Mouse (Mus musculus) frontal cortex, postnatal 25 days (tissue): ENCODE measurements around the gene Tlr3.
A peak's percentile ranks its signal among the peaks of the same experiment; 100 is the strongest.

ENCODE experiments used
- DNase-seq, 2 experiments: peaks; one replicate each; pipeline ENCODE4 v3.0.0; 2022; ENCODE audit warnings: low spot score in 2 of 2

Gene Tlr3

DNA sequence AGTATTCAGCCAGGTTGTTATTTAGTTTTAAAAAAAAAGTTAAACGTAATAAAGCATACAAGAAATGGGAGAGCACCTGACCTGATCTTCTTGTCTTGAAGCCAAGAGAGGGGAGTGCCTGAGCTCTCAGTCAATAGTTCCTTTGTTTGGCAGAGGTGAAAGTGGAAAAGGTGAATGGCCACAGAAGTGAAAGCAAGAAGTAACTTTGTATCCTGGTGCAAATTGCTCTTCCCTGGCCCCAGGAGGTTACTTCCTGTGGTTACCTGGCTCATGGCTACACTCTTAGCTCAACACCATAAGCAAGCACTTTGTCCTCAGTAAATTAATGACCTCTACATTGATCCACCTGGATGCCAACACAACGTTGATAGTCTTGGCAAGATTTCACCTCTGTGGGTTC is at the start of gene Tlr3:
TSS of gene Tlr3 (minus strand) at position 199 of the 400 bp plus-strand sequence.
- no peak for DNase-seq

DNA sequence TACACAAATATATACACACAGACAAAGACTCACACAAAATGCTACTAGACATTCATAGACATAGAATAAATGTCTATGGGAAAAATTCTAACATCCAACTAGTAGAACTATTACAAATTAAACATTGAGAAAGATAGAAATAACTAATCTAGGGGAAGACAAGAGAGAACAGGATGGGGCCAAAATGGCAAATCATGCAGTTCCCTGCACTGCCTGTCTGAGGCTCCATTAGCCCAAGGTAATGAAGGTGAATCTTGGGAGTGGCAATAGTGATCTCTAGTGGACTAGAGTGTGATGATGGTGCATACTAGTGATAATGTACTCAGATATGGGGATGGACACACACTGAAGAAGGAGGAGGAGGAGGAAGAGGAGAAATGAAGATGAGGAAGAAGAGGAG is 47.0 kb upstream of the Tlr3 start:
- no peak for DNase-seq

DNA sequence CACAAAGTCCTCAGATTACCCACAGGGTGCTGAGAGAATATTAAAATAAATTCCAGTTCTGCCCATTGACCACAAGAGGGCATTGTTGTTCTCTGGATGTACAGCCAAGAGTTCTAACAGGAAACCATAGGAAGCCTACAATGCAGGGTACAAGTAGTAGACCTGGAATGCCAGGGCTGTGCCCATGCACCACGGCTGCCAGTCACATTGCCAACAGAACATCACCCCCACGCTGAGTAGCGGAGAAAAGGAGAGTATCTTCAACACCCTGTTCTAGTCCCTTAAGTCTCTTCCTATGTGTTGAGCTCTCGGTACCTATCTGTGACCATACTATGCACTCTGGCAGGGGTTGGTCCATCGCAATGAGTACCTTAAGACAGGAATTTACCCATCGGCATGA is 43.5 kb upstream of the Tlr3 start:
- peak; percentile 38 to 44 for DNase-seq

DNA sequence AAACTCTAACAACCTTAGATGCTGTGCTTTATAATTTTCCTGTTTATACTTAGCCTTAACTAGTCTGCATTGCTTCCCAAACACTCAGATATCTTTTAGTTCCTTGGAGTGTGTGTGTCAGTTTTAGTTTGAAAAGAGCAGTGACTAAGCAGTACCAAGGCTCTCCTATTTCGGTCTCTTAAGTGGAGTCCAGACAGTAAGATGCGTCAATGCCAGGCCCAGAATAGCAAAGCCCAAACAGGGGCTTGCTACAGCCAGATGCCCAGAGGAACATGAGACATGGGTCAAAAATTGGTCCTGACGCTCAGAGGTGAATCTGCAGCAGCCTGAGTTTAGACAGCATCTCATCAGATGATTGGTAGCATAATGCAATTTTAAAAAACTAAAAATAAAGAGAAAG is 41.2 kb upstream of the Tlr3 start:
- DNase-seq = no peak

DNA sequence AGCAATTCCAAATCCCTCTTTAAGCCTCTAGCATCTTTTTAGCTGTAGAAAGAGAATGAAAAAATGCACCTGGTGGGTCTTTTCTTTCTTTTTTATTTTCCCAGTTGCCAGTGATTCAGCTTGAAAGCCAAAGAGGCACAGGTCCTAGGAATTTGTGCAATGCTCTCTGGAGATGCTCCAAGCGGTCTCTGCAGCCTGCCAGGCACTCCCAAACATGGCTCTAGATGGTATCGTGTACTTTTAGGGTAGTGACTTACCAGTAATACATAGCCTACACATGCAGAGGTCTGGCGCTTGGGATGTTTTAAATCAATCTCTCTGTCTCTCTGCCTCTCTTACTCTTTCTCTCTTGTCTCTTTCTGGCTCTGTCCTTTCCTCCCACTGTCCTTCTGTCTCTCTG is 38.0 kb upstream of the Tlr3 start:
- DNase-seq = no peak

DNA sequence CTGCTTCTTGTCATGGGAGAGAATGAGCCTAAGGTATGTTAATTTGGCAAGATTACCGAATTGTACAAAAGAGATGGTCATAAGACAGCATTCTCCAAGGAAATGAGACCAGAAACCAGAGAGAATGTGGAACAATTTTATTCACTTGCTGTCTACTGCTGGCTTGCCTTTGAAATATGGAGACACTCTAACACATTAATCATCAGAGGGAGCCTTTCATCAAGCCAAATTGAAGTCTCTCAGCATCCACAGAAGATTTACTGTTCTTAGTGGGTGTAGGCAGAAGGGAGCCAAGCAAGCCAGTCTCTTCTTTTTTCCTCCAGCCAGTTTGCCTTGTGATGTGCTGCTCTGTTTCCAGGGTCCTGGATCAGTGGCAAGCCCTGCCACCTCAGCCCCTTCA is 37.4 kb upstream of the Tlr3 start:
- no peak for DNase-seq

DNA sequence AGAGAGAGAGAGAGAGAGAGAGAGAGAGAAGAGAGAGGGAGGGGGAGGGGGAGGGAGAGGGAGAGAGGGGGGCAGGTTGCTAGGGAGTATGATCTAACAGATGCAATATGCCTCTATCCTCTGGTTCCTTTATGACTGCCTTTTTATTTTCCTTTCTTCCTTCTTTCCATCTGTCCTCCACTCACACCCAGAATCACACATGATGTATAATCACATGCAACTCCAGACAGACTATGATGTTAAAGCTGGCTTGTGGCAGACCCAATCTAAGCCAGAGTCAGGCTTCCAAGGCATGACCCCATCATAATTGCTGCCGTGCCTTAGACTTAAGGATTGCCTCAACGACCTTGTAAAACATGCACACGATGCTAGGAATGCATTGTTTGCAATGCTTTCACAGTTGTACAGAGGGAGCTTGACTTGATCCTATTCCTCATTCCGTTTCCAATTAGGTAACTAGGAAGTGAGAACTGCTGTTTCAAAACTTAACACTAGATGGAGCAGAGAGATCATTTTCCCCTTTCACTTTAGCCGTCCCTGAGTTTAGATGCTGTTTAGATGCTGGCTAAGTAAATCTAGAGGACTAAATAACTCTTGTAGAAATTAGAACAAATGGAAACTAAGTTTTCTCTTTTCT is 28.1 kb upstream of the Tlr3 start:
- DNase-seq = no peak

DNA sequence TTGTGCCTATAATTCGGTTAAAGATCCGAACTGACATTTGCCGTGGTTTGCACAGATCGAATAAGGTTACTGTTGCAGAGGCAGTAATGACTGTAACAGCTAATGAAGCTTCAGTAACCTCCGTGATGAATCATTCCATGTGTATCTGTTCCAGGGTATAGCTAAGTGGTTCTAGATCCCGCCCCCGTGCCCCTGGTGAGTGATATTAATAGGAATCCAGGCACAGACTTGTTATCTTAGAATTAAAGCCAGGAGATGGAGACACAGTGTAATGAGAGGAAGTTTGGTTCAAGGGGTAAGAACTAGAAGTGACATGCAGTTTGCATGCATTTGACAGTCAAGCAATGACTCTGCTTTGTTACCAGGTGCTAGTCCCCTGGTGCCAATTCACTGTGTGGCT is 9.3 kb upstream of the Tlr3 start:
- DNase-seq = no peak

DNA sequence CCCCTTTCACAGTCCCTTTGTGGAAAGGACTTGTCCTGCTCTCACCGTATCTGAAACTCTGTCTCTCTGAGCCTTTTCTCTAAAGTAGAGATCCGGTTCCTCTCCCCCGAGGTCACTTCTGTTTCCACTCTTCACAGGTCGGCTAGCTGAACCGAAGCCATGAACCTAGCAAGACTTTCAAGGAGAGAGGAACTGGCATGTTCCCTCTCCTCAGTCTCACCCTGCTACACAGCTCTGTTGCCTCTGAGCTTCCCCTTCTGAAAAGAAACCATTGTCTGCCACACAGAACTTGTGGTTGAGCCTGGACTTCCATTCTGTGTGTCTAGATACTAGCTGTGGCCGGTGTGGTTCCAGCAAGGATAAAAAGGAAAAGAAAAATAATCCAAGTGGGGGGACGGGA is 4.1 kb upstream of the Tlr3 start:
- DNase-seq = no peak

DNA sequence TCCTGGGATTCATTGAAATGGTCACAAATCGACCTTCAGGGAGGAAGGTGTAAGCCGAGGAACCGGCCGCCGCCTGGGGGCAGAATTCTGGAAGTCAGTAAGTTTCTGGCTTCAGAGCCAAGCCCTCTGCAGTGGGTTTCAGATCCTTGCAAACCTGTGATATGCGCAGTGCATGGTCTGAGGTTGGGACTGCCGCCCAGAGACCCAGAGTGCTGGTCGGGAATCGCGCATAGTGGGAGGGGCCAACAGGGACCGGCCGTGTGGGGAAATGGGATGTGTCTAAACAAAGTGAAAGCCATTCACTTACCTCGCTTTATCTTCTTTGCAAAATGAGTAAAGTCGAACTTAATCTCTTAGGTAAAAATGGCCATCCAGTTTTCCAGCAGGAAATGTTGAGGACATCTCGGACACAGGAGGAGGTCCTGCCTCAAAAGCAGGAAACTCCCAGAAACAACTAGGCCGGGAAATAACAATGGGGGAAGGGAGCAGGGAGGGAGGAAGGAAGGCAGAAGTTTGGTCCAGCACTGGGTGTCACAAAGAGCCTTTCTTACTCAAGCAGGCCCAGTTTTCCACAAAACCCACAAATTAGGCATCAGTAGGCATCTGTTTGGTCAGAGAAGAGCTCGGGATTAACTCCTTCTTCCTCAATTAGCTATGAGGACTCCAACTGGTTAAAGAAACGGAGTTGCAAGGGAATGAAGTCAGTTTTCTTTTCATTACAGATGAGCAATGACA is 567 bp downstream of the Tlr3 start:
- DNase-seq = peak in 1 of 2 experiments; percentile 24

DNA sequence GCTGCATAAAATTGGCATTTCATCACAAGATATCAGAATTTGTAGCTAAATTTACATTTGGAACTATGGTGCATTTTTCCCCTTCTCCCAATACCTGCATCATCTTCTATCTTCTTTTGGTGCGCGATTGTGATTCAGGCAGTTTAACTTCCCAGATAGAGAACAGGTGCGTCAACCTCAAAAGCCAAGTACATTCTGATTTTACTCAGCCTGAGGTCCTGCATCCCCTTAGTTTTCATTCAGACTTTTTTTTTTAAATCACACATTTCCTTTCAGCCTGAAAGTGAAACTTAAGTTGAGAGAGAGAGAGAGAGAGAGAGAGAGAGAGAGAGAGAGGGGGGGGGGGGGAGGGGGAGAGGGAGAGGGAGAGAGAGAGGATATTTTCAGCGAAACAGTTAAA is 1.2 kb downstream of the Tlr3 start:
- DNase-seq = no peak

DNA sequence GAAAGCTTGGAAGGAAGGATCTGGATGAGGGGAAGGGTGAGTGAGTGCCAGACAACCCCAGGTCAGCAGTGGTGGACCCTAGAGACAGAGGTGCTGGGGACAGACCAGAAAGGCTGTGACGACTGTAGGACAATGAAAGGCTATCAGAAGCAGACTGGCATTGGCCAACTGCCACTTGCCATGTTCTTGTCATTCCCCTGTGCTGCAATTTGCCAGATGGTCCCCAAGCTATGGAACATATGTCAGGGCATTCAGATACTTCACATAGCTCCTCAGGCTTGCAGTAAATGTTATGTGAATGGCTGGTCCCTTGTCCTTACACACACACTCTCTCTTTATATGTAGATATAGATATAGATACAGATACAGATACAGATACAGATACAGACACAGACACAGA is 27.6 kb downstream of the Tlr3 start:
- no peak for DNase-seq

DNA sequence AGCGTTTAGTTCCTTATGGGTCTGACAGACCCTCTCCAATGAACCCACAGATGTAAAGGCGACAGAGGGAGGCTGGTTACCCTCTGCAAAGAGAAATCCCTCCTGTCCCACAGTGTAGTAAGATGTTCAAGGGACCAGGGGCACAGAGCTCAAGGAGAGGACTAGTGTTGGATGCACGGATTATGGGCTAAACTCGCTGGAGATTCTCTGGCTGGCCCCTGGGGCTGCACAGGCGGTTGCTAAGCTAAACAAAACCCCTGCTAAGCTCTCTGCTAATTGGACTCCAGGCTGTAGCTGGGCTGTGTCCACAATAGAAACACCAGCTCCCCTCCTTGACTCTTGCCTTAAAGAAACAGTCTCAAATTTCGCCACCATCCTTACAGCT is 28.9 kb downstream of the Tlr3 start, which contains the start of gene Fam149a:
TSS of gene Fam149a (minus strand) at position 329 of the 385 bp plus-strand sequence.
- DNase-seq = no peak

DNA sequence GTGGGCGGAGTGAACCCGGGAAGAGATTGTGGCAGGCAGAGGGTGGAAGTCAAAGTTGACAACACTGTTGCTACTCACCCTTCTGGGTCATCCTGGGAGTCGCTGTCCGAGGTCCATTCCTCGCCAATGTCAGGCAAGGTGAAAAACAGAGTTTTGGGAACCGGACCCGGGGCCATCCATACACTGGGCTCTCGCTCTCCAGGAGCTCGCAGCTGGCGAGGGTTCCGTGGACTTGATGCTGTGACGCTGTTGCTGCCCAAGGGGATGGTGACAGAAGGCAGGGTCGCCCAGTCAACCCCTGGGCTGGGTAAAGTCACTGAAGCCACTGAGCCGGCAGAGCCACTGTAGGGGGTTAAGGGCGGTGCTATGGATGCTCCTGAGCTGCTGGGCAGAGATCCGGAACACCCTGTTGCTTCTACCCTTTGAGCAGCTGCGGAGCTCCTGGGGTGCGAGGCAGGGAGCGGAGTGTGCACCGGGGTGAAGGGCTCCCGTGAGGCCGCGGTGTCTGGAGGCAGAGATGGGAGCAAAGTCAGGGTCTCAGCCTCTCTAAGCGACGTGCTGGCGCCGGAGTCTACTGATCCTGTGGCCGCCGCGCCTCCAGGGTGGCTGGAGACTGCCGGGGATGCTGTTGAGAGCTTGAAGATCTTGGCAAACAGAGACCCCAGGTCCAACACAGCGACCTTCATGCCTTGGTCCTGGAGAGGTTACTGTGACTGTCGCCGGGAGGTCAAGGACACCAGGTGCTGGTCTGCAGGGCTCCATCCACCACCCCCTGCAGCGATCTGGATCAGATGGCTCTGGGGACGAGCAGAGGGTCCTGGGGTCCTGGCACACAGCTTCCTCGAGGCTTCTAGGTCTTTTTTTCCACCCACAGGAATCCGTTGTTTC is 29.6 kb downstream of the Tlr3 start:
- no peak for DNase-seq

DNA sequence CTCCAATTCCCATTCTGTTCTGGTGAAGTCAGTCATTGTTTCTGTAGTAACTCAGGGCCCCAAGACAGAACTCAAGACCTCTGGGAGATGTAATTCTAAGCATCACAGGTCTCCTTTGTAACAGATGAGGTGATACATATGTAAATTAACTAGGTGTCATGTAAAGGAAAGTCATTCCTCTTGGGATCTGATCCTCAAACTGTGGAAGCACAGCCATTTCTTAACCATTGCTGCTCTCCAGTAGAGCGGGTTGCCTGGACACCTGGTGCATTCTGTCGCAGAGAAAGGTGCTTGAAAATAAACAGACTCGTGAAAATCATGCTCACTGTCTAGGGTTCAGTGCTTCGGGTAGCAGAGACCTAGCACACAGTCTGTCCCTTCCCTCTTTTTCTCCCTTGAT is 30.3 kb downstream of the Tlr3 start:
- DNase-seq = no peak

DNA sequence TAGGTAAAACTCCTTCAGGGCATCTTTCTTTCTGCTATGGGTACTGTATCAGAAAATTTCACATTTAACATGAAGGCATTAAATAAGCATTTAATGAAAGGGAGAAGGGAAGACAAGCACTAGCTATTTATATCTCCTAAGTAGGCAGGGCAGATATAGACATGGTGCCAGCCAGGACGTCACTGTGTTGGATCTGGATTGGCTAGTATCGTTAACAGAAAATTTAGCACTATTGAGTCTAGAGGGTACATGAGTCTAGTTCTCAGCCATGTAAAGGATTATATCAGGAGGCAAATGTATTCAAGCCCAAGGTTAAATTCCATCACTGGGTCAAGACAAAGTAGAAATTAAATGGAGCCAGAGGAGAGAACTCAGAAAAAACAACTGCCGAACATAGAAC is 36.8 kb downstream of the Tlr3 start:
- no peak for DNase-seq

DNA sequence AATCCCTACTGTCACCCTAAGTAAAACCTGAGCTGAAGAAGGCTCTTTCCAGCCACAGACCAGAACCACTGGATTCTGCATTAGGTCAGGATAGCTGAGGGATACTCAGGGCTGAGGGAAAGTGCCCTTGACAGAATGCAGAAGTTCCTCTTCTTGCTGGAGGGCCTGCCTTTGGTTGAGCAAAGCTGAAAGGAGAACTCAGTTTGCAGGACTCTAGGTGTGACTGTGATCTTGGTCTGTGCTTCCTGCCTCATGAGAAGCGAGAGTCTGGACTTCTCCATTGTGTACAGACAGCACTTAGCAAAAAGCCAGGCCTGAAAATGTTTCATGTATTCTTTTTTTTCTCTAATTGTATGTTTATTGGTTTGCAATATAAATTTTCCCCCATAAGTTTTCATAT is 43.7 kb downstream of the Tlr3 start:
- DNase-seq = no peak

DNA sequence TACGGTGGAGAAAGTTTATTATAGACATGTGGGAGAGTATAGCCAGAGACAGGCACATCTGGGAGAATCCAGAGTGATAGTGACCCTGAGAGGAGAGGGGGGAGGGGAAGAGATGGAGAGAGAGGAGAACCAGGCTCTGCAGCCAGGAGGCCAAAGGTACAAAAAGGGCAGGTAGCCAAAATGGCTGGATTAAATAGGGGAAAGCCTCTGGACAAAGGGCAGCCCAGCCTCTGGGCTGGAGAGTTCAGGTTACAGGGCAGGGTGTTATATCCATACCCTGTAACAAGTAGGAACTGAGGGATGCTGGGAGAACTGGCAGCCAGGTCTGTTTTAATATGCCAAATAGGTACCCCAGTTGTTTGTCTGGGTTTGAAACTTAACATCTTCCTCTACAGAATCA is 47.7 kb downstream of the Tlr3 start:
- DNase-seq = no peak

DNA sequence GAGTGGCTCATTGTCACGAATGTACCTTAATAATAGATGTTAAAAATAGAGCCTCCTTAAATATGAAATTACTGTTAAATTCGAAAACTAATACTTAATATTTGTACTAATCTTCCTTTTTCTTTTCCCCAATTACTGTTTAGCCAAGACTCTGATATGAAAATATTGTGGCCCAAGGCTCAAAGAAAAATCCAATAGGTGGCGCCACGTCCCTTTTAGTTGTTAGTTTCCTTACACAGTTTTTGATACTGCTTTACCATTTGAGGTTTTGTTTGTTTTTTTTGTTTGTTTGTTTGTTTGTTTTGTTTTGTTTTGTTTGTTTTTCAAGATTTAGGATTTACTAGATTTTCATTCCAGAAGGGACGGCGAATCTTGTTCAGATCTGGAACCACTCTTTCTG is 48.6 kb downstream of the Tlr3 start:
- DNase-seq = no peak

DNA sequence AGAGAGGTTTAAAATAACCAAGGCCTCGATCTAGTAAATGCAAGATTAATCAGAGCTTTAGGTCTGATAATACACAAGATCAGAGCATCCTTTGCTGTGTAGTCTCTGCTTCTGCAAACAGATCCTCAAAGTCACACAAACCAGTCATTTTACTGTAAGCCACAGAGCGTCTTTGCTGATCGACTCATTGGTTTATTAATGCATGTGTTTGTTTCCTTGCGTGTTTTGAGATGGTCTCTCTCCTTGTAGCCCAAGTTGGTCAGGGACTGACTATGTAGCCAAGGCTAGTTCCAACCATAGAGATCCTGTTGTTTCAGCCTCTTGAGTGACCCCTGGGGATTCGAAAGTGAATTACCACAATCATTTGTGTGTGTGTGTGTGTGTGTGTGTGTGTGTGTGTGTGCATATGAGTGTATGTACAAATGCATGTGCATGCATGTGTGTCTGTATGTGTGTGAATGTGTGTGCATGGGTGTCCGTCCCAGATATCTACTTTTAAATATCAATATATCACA is 51.7 kb downstream of the Tlr3 start:
- DNase-seq = no peak

DNA sequence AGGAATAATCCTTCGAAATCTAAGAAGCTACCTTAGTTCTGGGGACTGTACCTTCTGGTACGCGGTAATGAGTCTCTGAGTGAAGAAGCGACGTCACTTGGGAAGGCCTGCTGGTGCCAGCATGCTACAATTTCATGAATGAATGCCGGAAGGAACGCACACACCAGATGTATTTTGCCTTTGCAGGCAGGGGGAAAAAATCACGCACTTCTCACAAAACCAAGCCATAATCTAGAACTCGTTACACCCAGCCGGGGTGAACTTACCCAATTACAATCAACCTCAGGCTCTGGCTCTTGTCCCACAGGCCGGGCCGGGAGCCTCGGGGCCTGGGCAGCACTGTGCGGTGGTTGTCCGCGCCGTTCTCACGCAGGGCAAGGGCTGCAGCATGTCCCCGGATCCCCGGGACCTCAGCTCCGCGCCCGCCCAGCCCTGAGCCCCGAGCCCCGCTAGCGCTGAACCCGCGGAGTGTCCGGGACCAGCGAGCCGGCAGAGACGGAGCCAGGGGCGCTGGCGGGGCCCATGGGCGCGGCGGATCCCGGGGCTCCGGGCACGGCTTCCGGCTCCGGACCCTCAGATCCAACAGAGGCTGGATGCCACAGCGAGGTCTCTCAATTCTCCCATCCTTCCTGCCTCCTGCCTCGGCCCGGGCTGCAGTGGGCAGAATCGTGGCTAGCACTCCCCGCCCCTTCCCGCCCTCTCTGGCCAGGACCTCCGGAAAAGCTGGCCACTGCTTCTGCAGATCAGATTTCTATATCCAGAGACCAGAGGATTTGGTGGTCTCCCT is 52.6 kb downstream of the Tlr3 start:
- DNase-seq = peak in 1 of 2 experiments; percentile 22

DNA sequence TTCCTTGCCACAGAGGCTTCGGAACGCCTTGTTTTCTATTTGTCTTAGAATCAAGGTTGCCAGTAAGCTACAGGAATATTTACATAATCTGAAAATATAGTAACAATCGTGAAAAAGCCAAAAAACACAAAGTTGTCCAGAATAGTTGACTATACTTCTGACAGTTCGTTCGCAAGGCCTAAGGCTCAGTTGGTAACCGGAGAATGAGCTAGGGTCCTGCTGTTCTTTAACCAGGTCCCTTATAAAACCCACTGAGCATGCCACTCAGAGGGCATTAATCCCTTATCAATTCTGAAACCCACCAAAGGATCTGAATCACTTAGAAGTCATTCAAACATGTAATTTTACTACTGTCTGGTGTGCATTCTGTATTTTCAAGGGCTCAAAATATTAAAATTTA is 55.1 kb downstream of the Tlr3 start:
- no peak for DNase-seq
